Mouse (Mus musculus): ENCODE measurements around the gene Chil3.

GRCm38 (mm10) chr3:106112929-106113328 is 54.4 kb downstream of the Chil3 start, which contains the start of gene Chia1:
- TF ChIP-seq CTCF (IDR thresholded peaks at IDR 0.05; ENCODE audit: low read depth), result no peak
- TF ChIP-seq EP300 (optimal IDR thresholded peaks at IDR 0.05), result no peak
